Mouse (Mus musculus) brown adipose tissue, adult 24 weeks (tissue): ENCODE data around the gene Aadat. TPM values are rescaled to one million over a fixed set of nuclear protein-coding genes. Genes with fewer than 3 reads are reported as not detected.

Experiments used
- polyA plus RNA-seq: library from polyadenylated mRNA; stranded (reverse); fragments of >200 nt; gene quantifications from 2 replicates; pipeline ENCODE4 v1.2.4, GENCODE M21; 2012; ENCODE audit not compliant: missing spikeins, insufficient read depth, insufficient read length

Aadat gene
- polyA plus RNA-seq, 1 experiment: not detected

Other genes starting within 250 kb of the Aadat start
- not detected in 2 replicates for gene Gm10283, start 2.7 kb upstream of the Aadat start, polyA plus RNA-seq
- gene Mfap3l, start 126.9 kb downstream of the Aadat start, polyA plus RNA-seq: 2.5 and 3.8 TPM in 2 replicates